Mouse (Mus musculus) lung, embryonic 14.5 days (tissue): ENCODE results near the gene Fth1. TPM values are rescaled to one million over a fixed set of nuclear protein-coding genes. Genes with fewer than 3 reads are reported as not detected.

Source experiments
- ATAC-seq: fragments of 200-750 bp; cut with Nextera tagmentation; 2 replicates; pipeline ENCODE4 v1.8.0; 2017; ENCODE audit warnings: mild to moderate bottlenecking, moderate TSS enrichment, moderate library complexity; ENCODE audit not compliant: insufficient read depth
- DNase-seq: peaks from one replicate; pipeline ENCODE4 v3.0.0-alpha.2; 2015
- H3K27ac ChIP-seq: fragments of 300-500 bp; sonication (generic); 2 replicates; pipeline ENCODE4 v1.5.1; 2014; ENCODE audit warnings: low read depth, mild to moderate bottlenecking, moderate library complexity
- H3K27me3 ChIP-seq: fragments of 300-500 bp; sonication (generic); 2 replicates; pipeline ENCODE4 v1.6.1; 2014; ENCODE audit warnings: low read length, control low read depth; ENCODE audit not compliant: insufficient read depth
- H3K36me3 ChIP-seq: fragments of 300-500 bp; sonication (generic); 2 replicates; pipeline ENCODE4 v1.6.1; 2014; ENCODE audit warnings: control low read depth; ENCODE audit not compliant: insufficient read depth
- H3K4me1 ChIP-seq: fragments of 300-500 bp; sonication (generic); 2 replicates; pipeline ENCODE4 v1.6.1; 2014; ENCODE audit warnings: antibody characterized with exemption, control low read depth; ENCODE audit not compliant: insufficient read depth
- H3K4me2 ChIP-seq: fragments of 300-500 bp; sonication (generic); 2 replicates; pipeline ENCODE4 v1.6.1; 2014; ENCODE audit warnings: mild to moderate bottlenecking
- H3K4me3 ChIP-seq: fragments of 300-500 bp; sonication (generic); 2 replicates; pipeline ENCODE4 v1.5.1; 2014; ENCODE audit warnings: low read depth, low read length
- H3K9ac ChIP-seq: fragments of 300-500 bp; sonication (generic); 2 replicates; pipeline ENCODE4 v1.6.1; 2014
- H3K9me3 ChIP-seq: fragments of 300-500 bp; sonication (generic); 2 replicates; pipeline ENCODE4 v1.6.1; 2016; ENCODE audit warnings: low read depth, low read length, control low read depth
- CTCF ChIP-seq: IDR thresholded peaks from 2 replicates; pipeline ENCODE4 v1.5.1; 2016; ENCODE audit warnings: antibody characterized with exemption, low read depth
- WGBS: fragments of 180-500 bp; shearing (Covaris S2); extraction: QIAGEN DNeasy Blood & Tissue Kit; methylation state at CpG from one replicate; pipeline ENCODE4 v1.1.7; 2014; 5-methylcytosine and 5-hydroxymethylcytosine counted together
- polyA plus RNA-seq: library from polyadenylated mRNA; unstranded; fragments of >200 nt; fragmentation: Nextera tagmentation; extraction: Ambion mirVana; gene quantifications from 2 replicates; pipeline ENCODE4 v1.2.1, GENCODE M21; 2014

Fth1 gene
- polyA plus RNA-seq, 1 experiment from 2014 or later, result 1,692 TPM

- DNase-seq, result peak; percentile 96
- Histone ChIP-seq H3K27me3 (no peaks in the 10 kb centered on the region), H3K9me3 (no peaks in the 10 kb centered on the region), H3K4me2 (peak overlapping the region; percentile 94), H3K4me1 (peaks cover 11% of the 10 kb centered on the region), H3K9ac (peak overlapping the region; percentile 66), H3K27ac (peak overlapping the region; percentile 75), H3K36me3 (no peaks in the 10 kb centered on the region), H3K4me3 (peak overlapping the region; percentile 64)
- peak; percentile 95 for ATAC-seq
- WGBS, result 6% methylated on average over 44 of the region's 44 CpGs
- TF ChIP-seq CTCF, result no peak
These were observed 37.5 kb downstream of the Fth1 start for GRCm38 (mm10) chr19:10017637-10018526.

- peak overlapping the region; percentile 94 for H3K4me2 ChIP-seq
- DNase-seq, result no peak
- no peaks in the 10 kb centered on the region for H3K27me3 ChIP-seq
- H3K27ac ChIP-seq, result peak overlapping the region; percentile 40; the same call in 1 of the 2 replicates
- TF ChIP-seq CTCF, result no peak
- H3K4me3 ChIP-seq, result peak overlapping the region; percentile 64
- peak overlapping the region; percentile 66 for H3K9ac ChIP-seq
- H3K9me3 ChIP-seq, result no peaks in the 10 kb centered on the region
- H3K36me3 ChIP-seq, result no peaks in the 10 kb centered on the region
- ATAC-seq, result peak; percentile 57
- 0% methylated on average over 3 of the region's 3 CpGs for WGBS
- H3K4me1 ChIP-seq, result peaks cover 14% of the 10 kb centered on the region
These were observed 38.1 kb downstream of the Fth1 start for GRCm38 (mm10) chr19:10018527-10018818.

GRCm38 (mm10) chr19:10019214-10019760, 38.9 kb downstream of the Fth1 start:
- Histone ChIP-seq H3K4me2 (peak overlapping the region; percentile 94), H3K27ac (no peak overlapping the region), H3K4me3 (peak overlapping the region; percentile 64), H3K9me3 (no peaks in the 10 kb centered on the region), H3K9ac (peak overlapping the region; percentile 66; the same call in 1 of the 2 replicates), H3K4me1 (peaks cover 14% of the 10 kb centered on the region), H3K36me3 (no peaks in the 10 kb centered on the region), H3K27me3 (no peaks in the 10 kb centered on the region)
- DNase-seq, result no peak
- ATAC-seq, result no peak
- no peak for TF ChIP-seq CTCF
- 54% methylated on average over 4 of the region's 4 CpGs for WGBS

GRCm38 (mm10) chr19:10021981-10022380, 41.6 kb downstream of the Fth1 start:
- no peaks in the 10 kb centered on the region for H3K27me3 ChIP-seq
- ATAC-seq (no peak), DNase-seq (no peak)
- 84% methylated on average over 2 of the region's 2 CpGs for WGBS
- peaks cover 21% of the 10 kb centered on the region for H3K4me1 ChIP-seq
- H3K9ac ChIP-seq, result no peak overlapping the region
- no peak overlapping the region for H3K4me2 ChIP-seq
- H3K27ac ChIP-seq, result no peak overlapping the region
- peaks cover under 1% of the 10 kb centered on the region for H3K36me3 ChIP-seq
- no peaks in the 10 kb centered on the region for H3K9me3 ChIP-seq
- TF ChIP-seq CTCF, result no peak
- no peak overlapping the region for H3K4me3 ChIP-seq

GRCm38 (mm10) chr19:10022414-10023303, 42.3 kb downstream of the Fth1 start:
- 65% methylated on average over 5 of the region's 5 CpGs for WGBS
- Histone ChIP-seq H3K36me3 (peaks cover 8% of the 10 kb centered on the region), H3K9ac (no peak overlapping the region), H3K4me1 (peaks cover 21% of the 10 kb centered on the region), H3K4me3 (no peak overlapping the region), H3K4me2 (peak overlapping the region; percentile 21; the same call in 1 of the 2 replicates), H3K27ac (peak overlapping the region; percentile 83), H3K9me3 (no peaks in the 10 kb centered on the region), H3K27me3 (no peaks in the 10 kb centered on the region)
- DNase-seq (peak; percentile 83), ATAC-seq (no peak; the same call in 1 of the 2 replicates)
- TF ChIP-seq CTCF, result peak; percentile 68

- ATAC-seq (no peak), DNase-seq (peak; percentile 45)
- H3K4me2 ChIP-seq, result peak overlapping the region; percentile 21; the same call in 1 of the 2 replicates
- H3K9me3 ChIP-seq, result no peaks in the 10 kb centered on the region
- H3K27me3 ChIP-seq, result no peaks in the 10 kb centered on the region
- no peak overlapping the region for H3K4me3 ChIP-seq
- H3K9ac ChIP-seq, result no peak overlapping the region
- TF ChIP-seq CTCF, result no peak
- peaks cover 21% of the 10 kb centered on the region for H3K4me1 ChIP-seq
- peaks cover 14% of the 10 kb centered on the region for H3K36me3 ChIP-seq
- H3K27ac ChIP-seq, result peak overlapping the region; percentile 83; the same call in 1 of the 2 replicates
- WGBS, result 52% methylated on average over 9 of the region's 9 CpGs
These were observed 42.9 kb downstream of the Fth1 start for GRCm38 (mm10) chr19:10023304-10023758.
